Mouse (Mus musculus): ENCODE results near the gene Tshz2. TPM values are rescaled to one million over a fixed set of nuclear protein-coding genes. Genes with fewer than 3 reads are reported as not detected.

Tshz2 gene
- polyA plus RNA-seq, 1 experiment from 2014 or later = 50.6 TPM

DNA sequence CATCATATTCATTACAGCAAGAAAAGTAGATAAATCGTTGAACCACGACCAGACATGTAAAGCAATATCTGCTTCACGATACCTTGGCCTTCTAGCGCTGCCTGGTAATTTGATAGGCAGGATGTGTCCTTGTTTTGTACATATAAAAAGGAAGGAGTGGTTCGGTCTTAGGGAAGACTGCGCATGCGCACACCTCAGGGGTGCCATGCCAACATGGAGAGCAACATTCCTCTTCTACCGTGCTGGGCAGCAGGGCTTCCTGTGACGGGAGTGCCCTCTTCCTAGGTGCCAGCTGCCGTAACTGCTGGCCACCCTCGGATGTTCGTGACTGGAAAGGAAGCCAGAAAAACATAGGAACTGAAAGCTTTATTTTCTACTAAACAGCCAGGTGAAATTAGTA, 172.7 kb downstream of the Tshz2 start:
- WGBS = 86% methylated on average over 12 of the region's 12 CpGs
- no peaks in the 10 kb centered on the region for H3K9me3 ChIP-seq
- peaks cover 23% of the 10 kb centered on the region for H3K4me1 ChIP-seq (replicated peaks)
- ATAC-seq (ENCODE audit: low read depth) = no peak
- H3K27me3 ChIP-seq = no peaks in the 10 kb centered on the region
- H3K9ac ChIP-seq = no peak overlapping the region
- no peak overlapping the region for H3K4me2 ChIP-seq
- H3K27ac ChIP-seq (replicated peaks) = 0 out of 2 replicates have a peak overlapping the region, but pooled peaks have one; percentile 13
- H3K4me3 ChIP-seq = no peak overlapping the region
- 0 out of 2 replicates have a peak, but pooled peaks cover 2% of the 10 kb centered on the region for H3K36me3 ChIP-seq

DNA sequence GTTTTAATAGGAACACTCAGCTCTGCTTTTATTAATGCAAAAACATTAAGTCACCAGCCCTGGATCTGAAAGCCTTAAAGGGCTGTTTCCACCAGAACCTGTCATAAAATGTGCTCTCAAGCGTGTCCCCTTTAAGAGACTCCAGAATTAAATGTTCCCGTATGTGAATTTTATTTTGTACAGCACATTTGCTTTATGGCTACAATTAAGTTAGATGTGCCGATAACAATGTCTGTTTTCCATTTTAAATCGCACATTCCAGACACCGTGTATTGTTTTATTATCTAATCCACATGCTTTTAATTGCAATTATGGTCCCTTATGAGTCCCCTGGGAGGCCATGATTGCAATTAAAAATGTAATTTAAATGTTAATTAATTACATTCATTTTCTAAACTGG, 178.8 kb downstream of the Tshz2 start:
- 32% methylated on average over 5 of the region's 5 CpGs for WGBS
- ATAC-seq (ENCODE audit: low read depth) = peak; percentile 78
- peak overlapping the region; percentile 89; the same call in 1 of the 2 replicates for H3K27ac ChIP-seq (replicated peaks)

DNA sequence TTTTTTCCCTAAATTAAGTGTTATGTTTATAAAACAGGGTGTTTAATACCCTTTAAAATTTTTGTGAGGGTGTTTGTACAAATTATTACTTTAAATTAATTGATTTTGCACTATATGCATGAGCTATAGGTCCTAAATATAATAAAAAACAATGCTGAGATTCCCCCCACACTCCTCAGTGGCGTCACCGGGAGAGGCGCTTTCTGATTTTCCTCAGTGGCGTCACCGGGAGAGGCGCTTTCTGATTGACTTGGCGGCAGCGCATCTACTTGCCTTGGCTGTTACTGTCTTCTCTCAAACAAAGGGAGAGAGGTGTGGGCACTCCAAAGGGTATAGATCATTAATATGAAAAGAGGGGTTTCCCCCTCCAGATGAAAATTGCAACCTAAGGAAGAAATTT, 179.2 kb downstream of the Tshz2 start:
- H3K9me3 ChIP-seq = no peaks in the 10 kb centered on the region
- H3K27me3 ChIP-seq = no peaks in the 10 kb centered on the region
- ATAC-seq (ENCODE audit: low read depth) = peak; percentile 72
- H3K27ac ChIP-seq (replicated peaks) = peak overlapping the region; percentile 81
- no peak overlapping the region for H3K4me2 ChIP-seq
- H3K9ac ChIP-seq = no peak overlapping the region
- WGBS = 57% methylated on average over 8 of the region's 8 CpGs
- peaks cover 55% of the 10 kb centered on the region for H3K4me1 ChIP-seq (replicated peaks)
- no peaks in the 10 kb centered on the region for H3K36me3 ChIP-seq
- no peak overlapping the region for H3K4me3 ChIP-seq

More for the DNA sequence above, 178.8 kb downstream of the Tshz2 start:
- Histone ChIP-seq H3K27me3 (no peaks in the 10 kb centered on the region), H3K4me3 (no peak overlapping the region), H3K4me2 (no peak overlapping the region), H3K4me1 (replicated peaks) (peaks cover 52% of the 10 kb centered on the region), H3K36me3 (no peaks in the 10 kb centered on the region), H3K9me3 (no peaks in the 10 kb centered on the region), H3K9ac (no peak overlapping the region)

DNA sequence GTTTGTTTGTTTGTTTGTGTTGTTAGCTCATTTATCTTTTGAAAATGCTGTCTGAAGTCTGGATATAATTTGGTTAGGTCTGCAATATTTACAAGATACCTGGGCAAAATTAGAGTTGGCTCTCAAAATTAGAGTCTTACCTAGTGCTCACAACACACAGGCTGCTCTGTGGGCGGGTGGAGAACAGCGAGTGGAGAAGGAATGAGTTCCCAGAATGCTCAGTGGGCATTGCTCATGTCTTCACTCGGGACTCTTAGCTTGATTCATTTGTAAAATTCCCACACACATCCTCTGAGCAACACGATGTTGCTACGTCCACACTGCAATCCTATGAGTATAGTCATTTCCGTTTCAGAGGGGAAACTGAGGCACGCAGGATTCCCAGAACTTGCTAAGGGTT, 180.1 kb downstream of the Tshz2 start:
- no peak overlapping the region for H3K4me3 ChIP-seq
- no peaks in the 10 kb centered on the region for H3K9me3 ChIP-seq
- H3K36me3 ChIP-seq = no peaks in the 10 kb centered on the region
- H3K27me3 ChIP-seq = no peaks in the 10 kb centered on the region
- no peak overlapping the region for H3K9ac ChIP-seq
- peaks cover 50% of the 10 kb centered on the region for H3K4me1 ChIP-seq (replicated peaks)
- H3K4me2 ChIP-seq = no peak overlapping the region
- ATAC-seq (ENCODE audit: low read depth) = no peak
- H3K27ac ChIP-seq (replicated peaks) = peak overlapping the region; percentile 59
- 92% methylated on average over 7 of the region's 7 CpGs for WGBS

DNA sequence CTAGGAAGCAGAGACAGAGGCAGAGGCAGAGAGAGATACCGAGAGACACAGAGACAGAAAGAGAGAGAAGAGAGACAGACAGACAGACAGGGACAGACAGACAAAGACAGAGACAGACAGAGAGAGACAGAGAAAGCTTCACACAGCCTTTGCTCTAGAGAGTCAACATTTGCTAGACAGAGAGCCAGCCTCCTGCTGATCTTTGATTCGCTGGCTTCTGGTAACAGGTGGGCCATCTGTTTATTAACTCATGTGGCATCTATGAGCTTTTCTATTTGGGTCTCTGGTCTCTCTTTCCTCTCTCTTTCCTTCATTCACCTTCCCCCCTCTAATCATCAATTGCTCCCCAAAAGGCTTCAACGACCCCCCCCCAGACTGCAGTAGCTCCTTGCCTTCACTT, 181.5 kb downstream of the Tshz2 start:
- Histone ChIP-seq H3K9ac (no peak overlapping the region), H3K27me3 (no peaks in the 10 kb centered on the region), H3K4me1 (replicated peaks) (peaks cover 56% of the 10 kb centered on the region), H3K9me3 (no peaks in the 10 kb centered on the region), H3K27ac (replicated peaks) (peak overlapping the region; percentile 25; the same call in 1 of the 2 replicates), H3K4me2 (no peak overlapping the region), H3K36me3 (no peaks in the 10 kb centered on the region), H3K4me3 (no peak overlapping the region)
- no peak for ATAC-seq (ENCODE audit: low read depth)
- WGBS = 62% methylated on average over 3 of the region's 3 CpGs

DNA sequence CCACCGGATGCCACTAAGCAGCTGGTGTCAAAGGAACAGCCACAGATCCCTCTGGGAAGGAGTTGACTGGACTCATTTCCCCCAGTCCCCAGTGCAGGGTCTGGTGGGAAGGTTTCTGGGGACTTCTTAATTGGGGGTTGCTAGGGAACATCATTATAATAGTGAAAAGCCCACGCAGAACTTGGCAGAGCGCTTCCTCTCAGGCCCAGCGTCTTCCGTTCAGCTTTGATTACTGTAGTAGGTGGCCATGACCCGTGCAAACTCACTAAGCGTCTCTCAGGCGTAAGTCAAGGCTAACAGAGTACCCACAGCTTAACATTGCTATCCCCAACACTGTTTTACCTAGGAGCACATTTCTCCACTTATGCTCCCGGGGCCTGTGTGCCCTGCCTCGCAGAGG, 181.9 kb downstream of the Tshz2 start:
- Histone ChIP-seq H3K36me3 (no peaks in the 10 kb centered on the region), H3K27me3 (no peaks in the 10 kb centered on the region), H3K4me3 (no peak overlapping the region), H3K4me1 (replicated peaks) (peaks cover 54% of the 10 kb centered on the region), H3K27ac (replicated peaks) (peak overlapping the region; percentile 25; the same call in 1 of the 2 replicates), H3K9ac (no peak overlapping the region), H3K4me2 (no peak overlapping the region), H3K9me3 (no peaks in the 10 kb centered on the region)
- WGBS = 52% methylated on average over 10 of the region's 10 CpGs
- ATAC-seq (ENCODE audit: low read depth) = no peak

DNA sequence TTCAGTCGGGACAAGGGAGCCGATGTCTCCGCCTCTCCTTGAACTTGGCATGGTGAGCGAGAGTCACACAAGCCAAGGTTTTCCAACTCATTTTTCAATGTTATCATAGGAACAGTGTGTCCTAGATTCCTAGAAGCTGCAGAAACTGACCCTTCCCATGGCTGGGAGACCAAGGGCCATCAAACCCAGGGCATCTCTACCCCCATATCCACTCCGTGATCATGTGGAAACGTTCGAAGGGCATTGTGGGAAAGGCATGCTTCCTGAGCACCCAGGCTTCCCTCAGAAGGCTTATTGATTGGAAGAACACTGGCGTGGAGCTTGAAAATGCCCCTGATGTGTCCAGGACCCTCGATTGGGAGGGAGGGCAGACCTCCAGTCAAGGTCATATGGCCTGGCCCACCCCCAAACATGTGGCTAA, 188.2 kb downstream of the Tshz2 start:
- no peak for ATAC-seq (ENCODE audit: low read depth)
- Histone ChIP-seq H3K9ac (no peak overlapping the region), H3K27me3 (no peaks in the 10 kb centered on the region), H3K4me2 (no peak overlapping the region), H3K9me3 (no peaks in the 10 kb centered on the region), H3K4me3 (no peak overlapping the region), H3K4me1 (replicated peaks) (peaks cover 39% of the 10 kb centered on the region), H3K36me3 (no peaks in the 10 kb centered on the region), H3K27ac (replicated peaks) (peak overlapping the region; percentile 23; the same call in 1 of the 2 replicates)
- WGBS = 89% methylated on average over 9 of the region's 9 CpGs

DNA sequence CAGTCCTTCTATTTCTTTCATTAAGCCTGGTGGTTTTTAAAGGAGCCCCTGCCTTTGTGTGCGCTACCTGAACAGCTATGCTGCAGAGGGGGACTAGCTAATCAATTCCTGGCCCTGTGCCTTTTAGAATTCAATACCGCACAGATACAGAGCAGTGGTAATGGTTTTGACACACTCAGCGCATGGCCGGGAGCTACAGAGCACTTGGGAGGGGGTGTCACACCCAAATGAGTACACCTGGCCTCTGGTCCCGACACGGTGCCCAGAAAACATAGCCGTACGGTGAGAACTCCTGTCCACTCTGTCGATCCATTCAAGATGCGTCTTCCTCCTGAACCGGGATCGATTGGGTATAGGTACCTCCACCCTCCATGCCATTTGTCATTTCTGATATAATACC, 193.1 kb downstream of the Tshz2 start:
- H3K27ac ChIP-seq (replicated peaks) = peak overlapping the region; percentile 79
- peak; percentile 33 for ATAC-seq (ENCODE audit: low read depth)
- H3K4me3 ChIP-seq = no peak overlapping the region
- no peaks in the 10 kb centered on the region for H3K9me3 ChIP-seq
- H3K4me2 ChIP-seq = peak overlapping the region; percentile 39
- H3K4me1 ChIP-seq (replicated peaks) = peaks cover 30% of the 10 kb centered on the region
- no peaks in the 10 kb centered on the region for H3K27me3 ChIP-seq
- no peaks in the 10 kb centered on the region for H3K36me3 ChIP-seq
- H3K9ac ChIP-seq = peak overlapping the region; percentile 39
- WGBS = 41% methylated on average over 12 of the region's 12 CpGs

DNA sequence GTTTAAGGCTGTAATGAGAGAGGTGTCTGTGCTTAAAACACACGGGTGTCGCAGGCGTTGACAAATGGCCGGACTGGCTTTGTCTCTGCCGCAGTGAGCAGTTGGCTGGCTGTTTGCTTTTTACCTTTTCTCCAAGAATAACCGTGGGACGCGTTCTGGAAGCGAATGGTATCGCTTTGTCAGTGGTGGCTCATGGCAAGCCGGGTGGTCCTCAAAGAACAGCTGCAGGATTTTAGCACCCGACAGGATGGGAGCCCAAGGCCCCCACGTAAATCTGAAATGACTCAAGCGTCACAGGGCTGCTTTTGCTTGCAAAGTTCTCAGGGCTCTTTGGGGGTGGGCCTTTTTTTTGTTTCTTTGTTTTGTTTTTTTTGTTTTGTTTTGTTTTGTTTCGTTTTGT, 193.5 kb downstream of the Tshz2 start:
- 21% methylated on average over 15 of the region's 15 CpGs for WGBS
- no peaks in the 10 kb centered on the region for H3K9me3 ChIP-seq
- H3K4me2 ChIP-seq = peak overlapping the region; percentile 39
- peak; percentile 34; the same call in 1 of the 2 replicates for ATAC-seq (ENCODE audit: low read depth)
- peaks cover 26% of the 10 kb centered on the region for H3K4me1 ChIP-seq (replicated peaks)
- H3K4me3 ChIP-seq = no peak overlapping the region
- H3K27me3 ChIP-seq = no peaks in the 10 kb centered on the region
- H3K9ac ChIP-seq = peak overlapping the region; percentile 39
- peak overlapping the region; percentile 79 for H3K27ac ChIP-seq (replicated peaks)
- H3K36me3 ChIP-seq = no peaks in the 10 kb centered on the region

DNA sequence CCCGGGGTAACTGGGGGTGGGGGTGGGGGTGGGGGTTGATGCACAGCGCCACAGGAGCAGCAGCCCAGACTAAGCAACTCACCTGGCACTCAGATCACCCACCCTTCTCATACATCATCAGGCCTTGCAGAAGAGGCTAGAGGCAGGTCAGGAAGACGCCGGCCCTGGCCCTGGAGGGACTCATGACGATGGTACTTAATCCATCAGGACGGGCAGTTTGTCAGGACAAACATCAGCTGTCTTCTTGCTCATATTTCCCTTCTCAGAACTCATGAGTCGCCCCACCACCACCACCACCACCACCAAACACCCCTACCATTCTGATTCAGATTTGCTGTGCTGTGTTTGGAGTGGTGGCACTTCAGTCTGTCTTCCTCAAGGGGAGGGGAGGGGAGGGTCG, 194.0 kb downstream of the Tshz2 start:
- no peak overlapping the region for H3K4me2 ChIP-seq
- 58% methylated on average over 8 of the region's 8 CpGs for WGBS
- H3K9ac ChIP-seq = no peak overlapping the region
- H3K27me3 ChIP-seq = no peaks in the 10 kb centered on the region
- H3K4me3 ChIP-seq = no peak overlapping the region
- ATAC-seq (ENCODE audit: low read depth) = no peak
- peaks cover 31% of the 10 kb centered on the region for H3K4me1 ChIP-seq (replicated peaks)
- H3K36me3 ChIP-seq = no peaks in the 10 kb centered on the region
- H3K27ac ChIP-seq (replicated peaks) = peak overlapping the region; percentile 79; the same call in 1 of the 2 replicates
- H3K9me3 ChIP-seq = no peaks in the 10 kb centered on the region

DNA sequence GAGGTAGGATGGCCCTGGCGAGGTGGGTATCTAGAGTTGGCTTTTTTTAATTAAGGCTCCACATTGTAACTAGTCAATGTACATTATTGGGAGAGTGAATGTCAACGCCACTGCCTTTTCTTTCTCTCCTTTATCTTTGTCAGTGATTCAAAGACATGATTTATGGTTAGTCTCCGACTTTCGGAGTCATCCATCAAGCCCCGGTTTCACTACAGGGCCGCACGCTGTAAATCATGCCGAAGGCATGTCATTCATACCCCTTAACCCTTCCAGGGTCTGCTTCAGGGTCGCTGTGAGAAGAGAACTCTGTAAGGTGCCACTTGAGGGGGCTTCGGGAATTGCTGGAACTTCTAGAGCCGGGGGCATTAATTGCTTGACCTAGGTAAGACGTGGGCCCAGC, 199.4 kb downstream of the Tshz2 start:
- no peak overlapping the region for H3K4me3 ChIP-seq
- H3K27ac ChIP-seq (replicated peaks) = no peak overlapping the region
- no peaks in the 10 kb centered on the region for H3K36me3 ChIP-seq
- no peak overlapping the region for H3K9ac ChIP-seq
- 37% methylated on average over 12 of the region's 12 CpGs for WGBS
- ATAC-seq (ENCODE audit: low read depth) = 0 out of 2 replicates have a peak, but pooled peaks have one; percentile 28
- no peaks in the 10 kb centered on the region for H3K27me3 ChIP-seq
- H3K4me2 ChIP-seq = no peak overlapping the region
- no peaks in the 10 kb centered on the region for H3K9me3 ChIP-seq
- peaks cover 43% of the 10 kb centered on the region for H3K4me1 ChIP-seq (replicated peaks)

DNA sequence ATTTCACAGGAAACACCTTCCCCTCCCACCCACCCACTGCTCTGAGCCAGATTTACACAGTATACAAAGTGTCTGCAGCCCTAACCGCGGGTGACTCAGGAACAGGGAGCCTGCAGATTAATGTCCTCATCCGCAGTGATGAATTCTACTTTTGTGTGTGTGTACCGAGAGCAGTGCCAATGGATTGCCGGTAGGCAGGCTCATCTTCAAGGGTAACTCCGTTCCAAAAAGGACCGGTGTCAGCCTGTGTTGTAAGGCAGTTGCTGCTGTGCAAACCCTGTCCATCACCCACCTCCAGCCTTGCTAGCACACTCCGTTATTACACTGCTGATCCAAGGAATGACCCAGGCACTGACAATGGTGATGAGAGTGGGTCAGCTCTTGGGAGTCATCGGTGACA, 200.8 kb downstream of the Tshz2 start:
- H3K4me3 ChIP-seq = no peak overlapping the region
- WGBS = 34% methylated on average over 9 of the region's 9 CpGs
- no peaks in the 10 kb centered on the region for H3K27me3 ChIP-seq
- no peaks in the 10 kb centered on the region for H3K9me3 ChIP-seq
- H3K9ac ChIP-seq = no peak overlapping the region
- H3K27ac ChIP-seq (replicated peaks) = peak overlapping the region; percentile 34; the same call in 1 of the 2 replicates
- H3K4me2 ChIP-seq = no peak overlapping the region
- 0 out of 2 replicates have a peak, but pooled peaks have one; percentile 26 for ATAC-seq (ENCODE audit: low read depth)
- H3K36me3 ChIP-seq = no peaks in the 10 kb centered on the region
- H3K4me1 ChIP-seq (replicated peaks) = peaks cover 46% of the 10 kb centered on the region

DNA sequence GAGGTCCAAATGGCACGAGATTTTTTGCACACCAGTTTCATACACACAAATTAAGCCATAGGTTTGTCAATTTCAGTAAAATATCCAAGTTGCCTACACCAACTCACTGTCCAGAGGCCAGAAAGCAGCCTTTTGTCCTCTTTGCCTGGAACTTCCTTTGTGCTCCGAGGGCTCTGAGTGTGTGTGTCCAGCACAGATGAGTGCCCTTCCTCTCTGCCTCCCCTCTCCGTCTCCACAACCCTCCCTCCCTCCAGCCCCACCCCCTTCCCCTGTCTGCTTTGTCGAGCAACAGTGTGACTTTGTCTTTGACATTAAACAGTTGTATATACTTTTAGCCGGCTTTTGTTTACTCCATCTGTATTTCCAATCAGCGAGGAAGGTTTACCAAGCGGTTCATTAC, 201.8 kb downstream of the Tshz2 start:
- 24% methylated on average over 7 of the region's 7 CpGs for WGBS
- no peak overlapping the region for H3K4me2 ChIP-seq
- 0 out of 2 replicates have a peak overlapping the region, but pooled peaks have one; percentile 34 for H3K27ac ChIP-seq (replicated peaks)
- no peaks in the 10 kb centered on the region for H3K27me3 ChIP-seq
- no peaks in the 10 kb centered on the region for H3K9me3 ChIP-seq
- H3K9ac ChIP-seq = no peak overlapping the region
- H3K36me3 ChIP-seq = no peaks in the 10 kb centered on the region
- no peak overlapping the region for H3K4me3 ChIP-seq
- peaks cover 52% of the 10 kb centered on the region for H3K4me1 ChIP-seq (replicated peaks)
- ATAC-seq (ENCODE audit: low read depth) = no peak

Data from neural tube, embryonic 13.5 days (tissue).